Mouse (Mus musculus) CD4-positive, CD25-positive, alpha-beta regulatory T cell, adult 2 months (primary cell): ENCODE measurements at regions not wholly inside any gene's neighbourhood (a gene's known extent, or its start where the extent isn't known, plus 50 kb on each side); places are given as distances from the start of the nearest gene placed in this dataset.
A peak's percentile ranks its signal among the peaks of the same experiment; 100 is the strongest.

Experiments
- DNase-seq: peaks from one replicate; pipeline ENCODE4 v3.0.0-alpha.2; 2012; ENCODE audit warnings: low read depth, low spot score

- no peak for DNase-seq
Measured at GRCm38 (mm10) chr9:120676771-120677170, 105.5 kb downstream of the Rpl14 start.

GRCm38 (mm10) chr9:120677216-120677615 lies 106.0 kb downstream of the Rpl14 start:
- DNase-seq, result no peak

GRCm38 (mm10) chr9:120679822-120680426 lies 108.7 kb downstream of the Rpl14 start:
- DNase-seq, result peak; percentile 59

- no peak for DNase-seq
Measured at GRCm38 (mm10) chr9:120681404-120681803, 110.2 kb downstream of the Rpl14 start.

GRCm38 (mm10) chr9:120685961-120686360 lies 114.7 kb downstream of the Rpl14 start:
- DNase-seq, result no peak

- DNase-seq, result no peak
Measured at GRCm38 (mm10) chr9:120689025-120689424, 117.8 kb downstream of the Rpl14 start.

GRCm38 (mm10) chr9:120690510-120690909 lies 119.3 kb downstream of the Rpl14 start:
- DNase-seq, result no peak

GRCm38 (mm10) chr9:120690961-120691941 lies 120.0 kb downstream of the Rpl14 start:
- peak; percentile 90 for DNase-seq

- DNase-seq, result peak; percentile 72
Measured at GRCm38 (mm10) chr9:120691971-120692401, 120.7 kb downstream of the Rpl14 start.

GRCm38 (mm10) chr9:120694457-120694856 lies 123.2 kb downstream of the Rpl14 start:
- no peak for DNase-seq

- no peak for DNase-seq
Measured at GRCm38 (mm10) chr9:120695966-120696365, 124.7 kb downstream of the Rpl14 start.

- no peak for DNase-seq
Measured at GRCm38 (mm10) chr9:120697749-120698148, 126.5 kb downstream of the Rpl14 start.

- no peak for DNase-seq
Measured at GRCm38 (mm10) chr9:120699781-120700180, 128.5 kb downstream of the Rpl14 start.

GRCm38 (mm10) chr9:120702836-120703235 lies 131.6 kb downstream of the Rpl14 start:
- DNase-seq, result no peak

- no peak for DNase-seq
Measured at GRCm38 (mm10) chr9:120703291-120703930, 132.2 kb downstream of the Rpl14 start.

GRCm38 (mm10) chr9:120706562-120707198 lies 135.4 kb downstream of the Rpl14 start:
- no peak for DNase-seq

GRCm38 (mm10) chr9:120708507-120708906 lies 137.3 kb downstream of the Rpl14 start:
- no peak for DNase-seq

GRCm38 (mm10) chr9:120709146-120709655 lies 138.0 kb downstream of the Rpl14 start:
- DNase-seq, result no peak

- DNase-seq, result peak; percentile 14
Measured at GRCm38 (mm10) chr9:120712987-120713386, 141.7 kb downstream of the Rpl14 start.

GRCm38 (mm10) chr9:120715665-120716121 lies 144.4 kb downstream of the Rpl14 start:
- no peak for DNase-seq

GRCm38 (mm10) chr9:120718812-120719211 lies 147.6 kb downstream of the Rpl14 start:
- DNase-seq, result no peak
